ENCODE assay signal across 8 mouse cellular contexts in the genomic region with DNA sequence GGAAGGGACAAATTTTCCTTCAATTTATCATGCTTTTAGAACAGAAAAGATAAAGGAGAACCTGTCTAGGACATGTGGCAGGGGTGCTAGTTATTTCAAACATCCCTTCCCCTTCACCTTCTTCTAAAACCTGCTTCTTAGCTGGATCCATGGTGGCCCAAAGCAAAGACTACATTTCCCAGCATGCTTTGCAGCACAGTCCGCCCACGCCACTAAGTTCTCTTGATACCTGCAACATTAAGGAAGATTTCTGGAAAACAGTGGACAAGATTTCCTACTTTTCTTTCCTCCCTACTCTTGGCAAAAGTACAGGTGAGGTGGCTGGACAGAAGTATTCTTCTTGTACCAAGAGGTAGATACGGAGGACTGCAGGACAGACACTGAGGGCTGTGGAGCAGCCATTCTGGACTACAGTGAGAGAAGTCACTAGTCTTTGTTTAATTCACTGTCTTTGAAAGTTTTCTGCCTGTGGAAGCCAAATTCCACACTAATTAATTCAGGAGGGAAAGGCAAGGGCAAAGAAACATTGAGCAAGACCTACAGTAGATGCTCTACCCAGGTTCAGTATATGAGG. TPM values are rescaled to one million over a fixed set of nuclear protein-coding genes. Genes with fewer than 3 reads are reported as not detected.
DNase-seq lines count a peak whose midpoint lies in the region; ATAC-seq and TF ChIP-seq lines count a peak whose summit lies in the region.

No protein-coding gene starts in this region.

- H3K4me2 ChIP-seq in kidney, embryonic 15.5 days, result peak overlapping the region; percentile 30
- peak overlapping the region; percentile 41 for H3K4me2 ChIP-seq in hindbrain, embryonic 12.5 days (replicated peaks)
- peak overlapping the region; percentile 53 for H3K4me2 ChIP-seq in liver, postnatal 0 days (ENCODE audit: low read depth, low read length)

- ATAC-seq in kidney, embryonic 15.5 days (replicated peaks; ENCODE audit: low FRiP score), result no peak
- ATAC-seq in hindbrain, embryonic 12.5 days (ENCODE audit: low FRiP score), result no peak
- no peak for ATAC-seq in liver, postnatal 0 days

- no peak overlapping the region for H3K9ac ChIP-seq in kidney, embryonic 15.5 days
- no peak overlapping the region for H3K9ac ChIP-seq in hindbrain, embryonic 12.5 days
- H3K9ac ChIP-seq in liver, postnatal 0 days (replicated peaks), result no peak overlapping the region

- TF ChIP-seq EP300 in liver, postnatal 0 days (IDR thresholded peaks at IDR 0.05; ENCODE audit: low read depth), result no peak

- intact Hi-C loops in left cerebral cortex, postnatal 25 days (cut with DNase I), result no loop called here

- peak overlapping the region; percentile 32 for H3K4me3 ChIP-seq in kidney, embryonic 15.5 days (replicated peaks)
- H3K4me3 ChIP-seq in hindbrain, embryonic 12.5 days, result peak overlapping the region; percentile 24
- H3K4me3 ChIP-seq in liver, postnatal 0 days (ENCODE audit: low read depth, low read length), result peak overlapping the region; percentile 13; the same call in 1 of the 2 replicates

- WGBS in kidney, embryonic 15.5 days, result 50% methylated on average over 3 of the region's 3 CpGs
- WGBS in hindbrain, embryonic 12.5 days, result 43% methylated on average over 3 of the region's 3 CpGs
- WGBS in liver, postnatal 0 days (ENCODE audit: insufficient replicate concordance), result 47% methylated on average over 3 of the region's 3 CpGs

- H3K4me1 ChIP-seq in kidney, embryonic 15.5 days, result no peaks in the 10 kb centered on the region
- H3K4me1 ChIP-seq in hindbrain, embryonic 12.5 days, result no peaks in the 10 kb centered on the region
- peaks cover 8% of the 10 kb centered on the region; the same call in 1 of the 2 replicates for H3K4me1 ChIP-seq in liver, postnatal 0 days (ENCODE audit: insufficient read depth)

- no peak overlapping the region for H3K27ac ChIP-seq in kidney, embryonic 15.5 days
- H3K27ac ChIP-seq in hindbrain, embryonic 12.5 days, result no peak overlapping the region
- H3K27ac ChIP-seq in liver, postnatal 0 days (ENCODE audit: low read depth), result no peak overlapping the region

- TF ChIP-seq CTCF in liver, postnatal 0 days (IDR thresholded peaks at IDR 0.05; ENCODE audit: low read depth), result no peak

- H3K9me3 ChIP-seq in kidney, embryonic 15.5 days (replicated peaks), result no peaks in the 10 kb centered on the region
- H3K9me3 ChIP-seq in hindbrain, embryonic 12.5 days (replicated peaks), result no peaks in the 10 kb centered on the region
- H3K9me3 ChIP-seq in liver, postnatal 0 days (ENCODE audit: low read length), result no peaks in the 10 kb centered on the region

- H3K36me3 ChIP-seq in kidney, embryonic 15.5 days, result no peaks in the 10 kb centered on the region
- no peaks in the 10 kb centered on the region for H3K36me3 ChIP-seq in hindbrain, embryonic 12.5 days
- peaks cover 19% of the 10 kb centered on the region for H3K36me3 ChIP-seq in liver, postnatal 0 days (replicated peaks; ENCODE audit: insufficient read depth, low read length)

- no peaks in the 10 kb centered on the region for H3K27me3 ChIP-seq in kidney, embryonic 15.5 days
- H3K27me3 ChIP-seq in hindbrain, embryonic 12.5 days, result no peaks in the 10 kb centered on the region
- no peaks in the 10 kb centered on the region for H3K27me3 ChIP-seq in liver, postnatal 0 days (ENCODE audit: insufficient read depth, low read length)

- no peak for DNase-seq in kidney, adult 8-10 months
- DNase-seq in embryo, embryonic 9.5 days (ENCODE audit: extremely low spot score), result peak; percentile 33
- DNase-seq in liver, postnatal 0 days, result no peak
- peak; percentile 56 for DNase-seq in testis, postnatal 10 days (ENCODE audit: low spot score)
- DNase-seq in left cerebral cortex, postnatal 25 days (ENCODE audit: low spot score in 2 of 2), result no peak
- DNase-seq in layer of hippocampus, adult 8-10 months (ENCODE audit: low spot score in 2 of 2), result no peak

RNA-seq across cellular contexts. Expression of gene Ehhadh, which starts 9.2 kb away (rescaled TPM):
- 3.0 and 4.0 TPM in 2 replicates for polyA plus RNA-seq in kidney, embryonic 15.5 days (2015; fragmentation: Nextera tagmentation; extraction: Ambion mirVana)
- 1.6 and 2.1 TPM in 2 replicates for polyA plus RNA-seq in hindbrain, embryonic 12.5 days (2016; fragmentation: Nextera tagmentation; extraction: Ambion mirVana)
- polyA plus RNA-seq in liver, postnatal 0 days (2015; fragmentation: Nextera tagmentation; extraction: Ambion mirVana), result 176 and 215 TPM in 2 replicates
- 1 to 10 TPM; 1.5 to 1.7 TPM for total RNA-seq in left cerebral cortex, postnatal 25 days (2021)
- 1 to 10 TPM; 1.7 to 2.5 (median 2.2) TPM for total RNA-seq in layer of hippocampus, adult 8-10 months (2022)

RNA-seq across cellular contexts. Expression of gene Map3k13, which starts 15.8 kb away (rescaled TPM):
- polyA plus RNA-seq in kidney, embryonic 15.5 days (2015; fragmentation: Nextera tagmentation; extraction: Ambion mirVana), result 0.73 and 0.90 TPM in 2 replicates
- polyA plus RNA-seq in hindbrain, embryonic 12.5 days (2016; fragmentation: Nextera tagmentation; extraction: Ambion mirVana), result 7.8 and 9.3 TPM in 2 replicates
- 0.97 and 1.2 TPM in 2 replicates for polyA plus RNA-seq in liver, postnatal 0 days (2015; fragmentation: Nextera tagmentation; extraction: Ambion mirVana)
- 10 to 100 TPM; 14.7 to 16.0 TPM for total RNA-seq in left cerebral cortex, postnatal 25 days (2021)
- 10 to 100 TPM; 11.4 to 17.8 (median 15.0) TPM for total RNA-seq in layer of hippocampus, adult 8-10 months (2022)

Comparison
In these comparisons a context has a peak if more than half of its experiments do, and no peak if none do; other contexts are left out.
1. DNase-seq: peak in embryo, embryonic 9.5 days (single experiment) and testis, postnatal 10 days (single experiment); none in kidney, adult 8-10 months (0 of 2), liver, postnatal 0 days (single experiment), left cerebral cortex, postnatal 25 days (0 of 2) and layer of hippocampus, adult 8-10 months (0 of 2).
2. RNA of gene Ehhadh, which starts 9.2 kb away (polyA plus RNA-seq): 176 to 215 TPM in liver, postnatal 0 days; 3.0 to 4.0 TPM in kidney, embryonic 15.5 days and 1.6 to 2.1 TPM in hindbrain, embryonic 12.5 days; every median in the first group is over 10 times any median in the second.
3. Peak in every context shown above with its lines, with median percentiles within 50 percentile points of each other: H3K4me2 ChIP-seq and H3K4me3 ChIP-seq.